Mouse (Mus musculus): ENCODE measurements around the gene Shbg. TPM values are rescaled to one million over a fixed set of nuclear protein-coding genes. Genes with fewer than 3 reads are reported as not detected.

Shbg gene
- total and polyA plus RNA-seq, 2 experiments from 2014 or later: not detected

- H3K27me3 ChIP-seq (ENCODE audit: insufficient read depth, low read length): no peaks in the 10 kb centered on the region
- H3K36me3 ChIP-seq (ENCODE audit: insufficient read depth, low read length): peaks cover 18% of the 10 kb centered on the region
- DNase-seq (ENCODE audit: low spot score) (peak; percentile 95), ATAC-seq (ENCODE audit: low FRiP score) (peak; percentile 91)
- H3K4me2 ChIP-seq (ENCODE audit: low read depth, low read length, poor library complexity, severe bottlenecking): peak within 1 kb of the TSS; percentile 80
- peak within 1 kb of the TSS; percentile 90 for H3K27ac ChIP-seq (ENCODE audit: low read depth, low read length)
- WGBS: 2% methylated on average over 32 of the region's 32 CpGs
- peak within 1 kb of the TSS; percentile 90 for H3K9ac ChIP-seq (replicated peaks; ENCODE audit: low read length, poor library complexity, severe bottlenecking)
- H3K4me3 ChIP-seq (ENCODE audit: low read depth, low read length): peak within 1 kb of the TSS; percentile 91
- peaks cover 10% of the 10 kb centered on the region for H3K4me1 ChIP-seq (ENCODE audit: insufficient read depth, low read length)
- no peaks in the 10 kb centered on the region for H3K9me3 ChIP-seq (ENCODE audit: low read length)
- no peak for TF ChIP-seq CTCF (IDR thresholded peaks at IDR 0.05)
These were observed 11.8 kb downstream of the Shbg start, which contains the start of gene Atp1b2 for GRCm38 (mm10) chr11:69605726-69606490. Gene Atp1b2 (minus strand): TSS chr11:69605942.

DNA sequence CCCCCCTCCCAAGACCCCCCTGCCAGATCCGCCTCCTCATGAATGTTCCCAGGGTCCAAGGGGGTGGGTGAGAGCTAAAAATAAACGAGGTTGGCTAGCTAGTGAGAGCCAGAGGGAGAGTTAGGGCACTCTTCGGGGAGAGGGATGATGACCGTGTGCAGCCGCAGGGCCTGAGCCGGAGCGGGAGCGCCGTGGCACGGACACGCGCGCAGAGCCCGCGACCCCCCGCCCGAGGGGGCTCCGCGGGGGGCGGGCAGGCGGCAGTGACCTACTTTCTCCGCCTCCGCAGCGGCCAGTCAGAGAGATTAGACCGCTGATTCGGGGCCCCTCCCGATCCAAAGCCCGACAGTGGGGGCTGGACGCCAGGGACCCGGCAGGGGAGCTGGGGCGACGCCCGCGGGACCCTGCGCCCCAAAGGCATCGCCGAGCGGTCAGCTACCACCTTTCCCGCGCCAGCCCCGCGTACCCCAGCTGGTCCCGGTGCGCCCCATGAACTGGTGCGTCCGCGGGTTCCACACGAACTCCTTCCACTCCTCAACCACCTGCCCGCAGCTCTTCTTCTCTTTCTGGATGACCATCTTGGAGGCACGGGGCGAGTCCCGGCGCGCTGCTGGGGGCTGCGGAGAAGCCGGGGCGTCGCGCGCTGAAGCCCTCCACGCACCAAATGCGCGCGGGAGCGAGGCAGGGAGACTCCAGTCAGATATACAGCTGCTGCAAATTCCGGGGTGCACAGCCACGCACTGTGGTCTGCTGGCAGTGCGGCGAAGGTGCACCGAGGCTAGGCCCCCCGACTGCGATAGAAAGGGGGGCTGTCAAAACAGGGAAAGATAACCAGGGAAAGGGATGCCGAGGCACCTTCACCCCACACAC is 12.7 kb downstream of the Shbg start:
- Histone ChIP-seq H3K4me2 (ENCODE audit: low read depth, low read length, poor library complexity, severe bottlenecking) (peak overlapping the region; percentile 80), H3K36me3 (ENCODE audit: insufficient read depth, low read length) (peaks cover 26% of the 10 kb centered on the region), H3K27me3 (ENCODE audit: insufficient read depth, low read length) (no peaks in the 10 kb centered on the region), H3K9ac (replicated peaks; ENCODE audit: low read length, poor library complexity, severe bottlenecking) (peak overlapping the region; percentile 90), H3K27ac (ENCODE audit: low read depth, low read length) (peak overlapping the region; percentile 90), H3K9me3 (ENCODE audit: low read length) (no peaks in the 10 kb centered on the region), H3K4me1 (ENCODE audit: insufficient read depth, low read length) (peaks cover 10% of the 10 kb centered on the region), H3K4me3 (ENCODE audit: low read depth, low read length) (peak overlapping the region; percentile 91)
- ATAC-seq (ENCODE audit: low FRiP score): peak; percentile 68
- peak; percentile 73 for DNase-seq (ENCODE audit: low spot score)
- WGBS: 1% methylated on average over 57 of the region's 73 CpGs
- no peak for TF ChIP-seq CTCF (IDR thresholded peaks at IDR 0.05)

DNA sequence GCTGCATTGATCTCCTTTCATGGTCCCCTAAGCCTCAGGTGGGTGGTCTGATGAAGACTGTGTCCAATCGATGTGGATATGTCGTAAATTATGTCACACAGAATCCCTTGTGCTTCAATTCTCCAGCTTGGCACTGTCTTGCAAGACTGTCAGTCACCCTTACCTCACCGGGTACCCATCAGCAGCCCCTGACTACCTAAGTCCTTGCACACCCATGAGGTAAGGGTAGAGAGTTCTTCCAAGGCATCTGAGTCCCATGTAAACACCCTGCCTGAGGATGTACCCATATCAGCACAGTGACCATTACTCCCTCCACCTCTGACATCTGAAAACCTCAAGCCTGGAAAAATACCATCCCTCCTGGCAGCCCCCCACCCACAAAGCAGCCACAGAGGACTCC is 13.4 kb downstream of the Shbg start:
- ATAC-seq (ENCODE audit: low FRiP score): no peak
- Histone ChIP-seq H3K4me3 (ENCODE audit: low read depth, low read length) (peak overlapping the region; percentile 91), H3K4me2 (ENCODE audit: low read depth, low read length, poor library complexity, severe bottlenecking) (peak overlapping the region; percentile 80), H3K4me1 (ENCODE audit: insufficient read depth, low read length) (peaks cover 10% of the 10 kb centered on the region), H3K27me3 (ENCODE audit: insufficient read depth, low read length) (no peaks in the 10 kb centered on the region), H3K9me3 (ENCODE audit: low read length) (no peaks in the 10 kb centered on the region), H3K27ac (ENCODE audit: low read depth, low read length) (peak overlapping the region; percentile 90), H3K9ac (replicated peaks; ENCODE audit: low read length, poor library complexity, severe bottlenecking) (peak overlapping the region; percentile 90), H3K36me3 (ENCODE audit: insufficient read depth, low read length) (peaks cover 27% of the 10 kb centered on the region)
- TF ChIP-seq CTCF (IDR thresholded peaks at IDR 0.05): no peak
- WGBS: 27% methylated on average over 3 of the region's 3 CpGs
- DNase-seq (ENCODE audit: low spot score): no peak

DNA sequence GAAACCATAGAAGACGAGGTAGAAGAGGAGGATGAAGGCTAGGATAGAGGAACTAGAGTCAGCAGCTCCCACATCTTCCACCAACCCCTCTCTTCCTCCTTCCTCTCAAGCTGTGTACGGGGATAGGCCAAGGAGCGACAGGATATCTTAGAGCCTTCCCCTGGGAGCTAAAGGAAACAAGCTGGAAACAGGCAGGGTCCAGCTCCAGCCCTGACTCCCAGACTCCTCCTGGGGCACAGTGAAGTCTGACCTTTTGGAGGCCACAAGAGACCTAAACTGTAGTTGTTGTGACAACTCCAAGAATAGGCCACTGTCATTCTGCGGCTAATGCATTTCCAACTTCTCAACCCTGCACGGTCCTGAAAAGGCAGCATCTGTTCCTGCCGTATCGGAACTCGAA is 14.2 kb downstream of the Shbg start:
- H3K27ac ChIP-seq (ENCODE audit: low read depth, low read length): peak overlapping the region; percentile 90; the same call in 1 of the 2 replicates
- no peak for DNase-seq (ENCODE audit: low spot score)
- H3K4me3 ChIP-seq (ENCODE audit: low read depth, low read length): peak overlapping the region; percentile 91
- peaks cover 27% of the 10 kb centered on the region for H3K36me3 ChIP-seq (ENCODE audit: insufficient read depth, low read length)
- no peak for TF ChIP-seq CTCF (IDR thresholded peaks at IDR 0.05)
- H3K9me3 ChIP-seq (ENCODE audit: low read length): no peaks in the 10 kb centered on the region
- H3K4me1 ChIP-seq (ENCODE audit: insufficient read depth, low read length): peaks cover 10% of the 10 kb centered on the region
- H3K27me3 ChIP-seq (ENCODE audit: insufficient read depth, low read length): no peaks in the 10 kb centered on the region
- peak overlapping the region; percentile 80 for H3K4me2 ChIP-seq (ENCODE audit: low read depth, low read length, poor library complexity, severe bottlenecking)
- 80% methylated on average over 8 of the region's 8 CpGs for WGBS
- H3K9ac ChIP-seq (replicated peaks; ENCODE audit: low read length, poor library complexity, severe bottlenecking): no peak overlapping the region
- ATAC-seq (ENCODE audit: low FRiP score): no peak

DNA sequence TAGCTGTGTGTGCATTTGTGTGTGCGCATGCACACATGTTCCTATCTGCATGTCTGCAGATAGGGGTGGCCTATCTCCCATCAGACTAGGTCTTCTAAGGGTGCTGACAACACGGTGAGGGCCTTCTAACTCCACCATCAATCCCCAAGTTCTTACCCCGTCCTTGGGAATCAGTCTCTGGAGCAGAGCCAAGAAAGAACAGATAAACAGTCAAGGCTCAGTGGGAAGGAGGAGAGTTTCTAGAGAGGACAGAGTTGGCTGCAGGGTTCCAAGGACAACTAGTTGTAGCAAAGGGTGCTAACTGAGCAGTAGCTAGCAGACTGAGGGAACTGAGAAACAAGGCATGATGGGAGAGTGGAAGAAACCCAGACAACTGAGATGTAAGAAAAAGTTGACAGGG is 15.9 kb downstream of the Shbg start:
- H3K36me3 ChIP-seq (ENCODE audit: insufficient read depth, low read length): peaks cover 27% of the 10 kb centered on the region
- WGBS: 80% methylated on average over 3 of the region's 3 CpGs
- ATAC-seq (ENCODE audit: low FRiP score): no peak
- H3K27me3 ChIP-seq (ENCODE audit: insufficient read depth, low read length): no peaks in the 10 kb centered on the region
- TF ChIP-seq CTCF (IDR thresholded peaks at IDR 0.05): no peak
- H3K4me3 ChIP-seq (ENCODE audit: low read depth, low read length): no peak overlapping the region
- no peak for DNase-seq (ENCODE audit: low spot score)
- H3K27ac ChIP-seq (ENCODE audit: low read depth, low read length): no peak overlapping the region
- H3K4me2 ChIP-seq (ENCODE audit: low read depth, low read length, poor library complexity, severe bottlenecking): no peak overlapping the region
- H3K9ac ChIP-seq (replicated peaks; ENCODE audit: low read length, poor library complexity, severe bottlenecking): no peak overlapping the region
- no peaks in the 10 kb centered on the region for H3K9me3 ChIP-seq (ENCODE audit: low read length)
- peaks cover 10% of the 10 kb centered on the region for H3K4me1 ChIP-seq (ENCODE audit: insufficient read depth, low read length)
